Mouse (Mus musculus) adrenal gland, postnatal 10 days (tissue): Measurements from ENCODE around the gene Gga1. TPM values are rescaled to one million over a fixed set of nuclear protein-coding genes. Genes with fewer than 3 reads are reported as not detected.

Experiments used
- DNase-seq: peaks from one replicate; pipeline ENCODE4 v3.0.0; 2021; ENCODE audit warnings: mixed read lengths
- microRNA-seq: library from miRNA; unstranded; fragments of <30 nt; microRNA quantifications from one replicate; pipeline ENCODE4 v1.2.0, GENCODE M21; 2021
- total RNA-seq, 2 experiments: library from RNA; stranded (reverse); gene quantifications; 2 replicates each; pipeline ENCODE4 v1.2.3; 2021

Gene Gga1
- total RNA-seq, 2 experiments from 2014 or later = 48.8 to 50.6 TPM

DNA sequence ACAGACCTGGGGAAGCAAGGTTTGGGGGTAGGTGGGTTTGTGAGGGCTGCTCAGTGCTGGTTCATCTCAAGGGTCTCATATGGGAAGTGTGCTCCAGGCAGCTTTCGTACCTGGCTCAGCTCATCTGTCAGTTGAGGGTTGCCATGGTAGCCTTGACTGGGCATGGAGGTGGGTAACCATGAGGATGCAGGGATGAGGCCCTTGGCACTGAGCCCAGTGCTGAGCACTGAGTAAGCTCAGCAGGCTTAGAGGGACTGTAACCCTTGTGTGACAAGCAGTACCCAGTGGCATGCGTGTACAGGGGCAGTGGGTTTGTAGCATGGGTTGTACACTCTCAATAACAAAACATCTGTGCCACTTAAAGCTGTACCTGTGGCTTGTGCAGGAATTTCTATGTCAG, 61.0 kb downstream of the Gga1 start:
- no peak for DNase-seq

DNA sequence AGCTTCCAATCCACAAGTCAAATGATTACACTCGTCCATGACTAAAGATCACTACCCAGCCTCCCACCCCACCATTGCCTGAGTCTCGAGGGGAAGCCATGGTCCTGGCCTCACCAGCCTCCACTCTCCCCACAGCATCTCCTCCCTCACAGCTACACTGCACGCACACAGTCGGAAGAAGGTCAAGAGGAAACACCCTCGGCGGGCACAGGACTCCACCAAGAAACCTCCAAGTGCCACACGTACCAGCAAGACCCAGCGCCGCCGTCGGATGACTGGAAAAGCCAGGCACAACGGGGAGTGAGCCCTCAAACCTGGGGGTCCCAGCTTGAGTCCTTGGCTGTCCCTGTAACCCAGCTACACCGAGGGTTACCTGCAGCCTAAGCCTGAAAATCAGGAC, 63.3 kb downstream of the Gga1 start:
- no peak for DNase-seq

DNA sequence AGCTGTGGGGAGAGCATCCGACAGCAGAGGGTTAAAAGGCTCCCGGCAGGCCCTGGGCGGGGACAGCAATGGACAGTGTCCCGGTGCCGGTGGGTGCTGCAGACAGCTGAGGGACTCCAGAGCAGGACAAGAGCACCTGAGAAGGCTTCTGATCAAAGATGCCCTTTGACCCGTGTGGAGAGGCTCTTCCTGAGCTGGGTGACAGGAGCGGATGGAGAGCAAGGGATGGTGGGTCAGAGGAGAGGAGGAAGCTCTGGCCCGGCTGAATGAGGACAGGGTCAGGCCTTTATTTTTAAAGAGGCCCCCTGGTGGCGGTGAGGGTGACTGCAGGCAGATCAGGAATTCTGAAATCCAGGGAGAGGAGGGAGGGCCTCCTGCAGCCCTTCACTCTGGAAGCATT, 65.7 kb downstream of the Gga1 start:
- peak; percentile 90 for DNase-seq

Small RNA genes within 50 kb of the gene (microRNA-seq; reads per million reads assigned to microRNA genes)
- gene Mir6955 = 2.3 reads per million

Other genes starting within 250 kb of the Gga1 start
- 1 to 10 TPM; 2.5 to 2.9 TPM for gene Elfn2, start 158.4 kb upstream of the Gga1 start, total RNA-seq
- gene Mfng, start 103.7 kb upstream of the Gga1 start, total RNA-seq = 10 to 100 TPM; 15.5 to 17.7 TPM
- 10 to 100 TPM; 12.0 to 12.4 TPM for gene Card10, start 74.1 kb upstream of the Gga1 start, total RNA-seq
- 10 to 100 TPM; 40.9 to 48.6 TPM for gene Cdc42ep1, start 34.6 kb upstream of the Gga1 start, total RNA-seq
- gene Lgals2, start 21.7 kb upstream of the Gga1 start, total RNA-seq = 1 to 10 TPM; 1.8 to 5.1 TPM
- gene Gm49510, start 22.5 kb downstream of the Gga1 start, total RNA-seq = not detected
- gene Sh3bp1, start 22.6 kb downstream of the Gga1 start, total RNA-seq = 10 to 100 TPM; 11.7 to 17.1 TPM
- 1 to 10 TPM; 5.2 to 6.1 TPM for gene Pdxp, start 36.7 kb downstream of the Gga1 start, total RNA-seq
- gene Lgals1, start 49.5 kb downstream of the Gga1 start, total RNA-seq = 100 to 1,000 TPM; 601 to 606 TPM
- 10 to 100 TPM; 34.4 to 35.2 TPM for gene Nol12, start 57.7 kb downstream of the Gga1 start, total RNA-seq
- 10 to 100 TPM; 87.8 to 88.2 TPM for gene Triobp, start 70.5 kb downstream of the Gga1 start, total RNA-seq
- gene H1f0, start 151.3 kb downstream of the Gga1 start, total RNA-seq = 100 to 1,000 TPM; 195 to 222 TPM
- gene Galr3, start 164.7 kb downstream of the Gga1 start, total RNA-seq = under 1 TPM; 0.30 to 0.48 TPM
- gene Ankrd54, start 185.7 kb downstream of the Gga1 start, total RNA-seq = 10 to 100 TPM; 19.2 to 21.4 TPM
- 100 to 1,000 TPM; 172 to 182 TPM for gene Eif3l, start 198.0 kb downstream of the Gga1 start, total RNA-seq
- gene Micall1, start 231.7 kb downstream of the Gga1 start, total RNA-seq = 10 to 100 TPM; 29.0 to 33.4 TPM